Mouse (Mus musculus): Measurements from ENCODE around the gene Zfp511. TPM values are rescaled to one million over a fixed set of nuclear protein-coding genes. Genes with fewer than 3 reads are reported as not detected.

The Zfp511 gene
- polyA plus RNA-seq, 1 experiment from 2014 or later, result 39.8 TPM

DNA sequence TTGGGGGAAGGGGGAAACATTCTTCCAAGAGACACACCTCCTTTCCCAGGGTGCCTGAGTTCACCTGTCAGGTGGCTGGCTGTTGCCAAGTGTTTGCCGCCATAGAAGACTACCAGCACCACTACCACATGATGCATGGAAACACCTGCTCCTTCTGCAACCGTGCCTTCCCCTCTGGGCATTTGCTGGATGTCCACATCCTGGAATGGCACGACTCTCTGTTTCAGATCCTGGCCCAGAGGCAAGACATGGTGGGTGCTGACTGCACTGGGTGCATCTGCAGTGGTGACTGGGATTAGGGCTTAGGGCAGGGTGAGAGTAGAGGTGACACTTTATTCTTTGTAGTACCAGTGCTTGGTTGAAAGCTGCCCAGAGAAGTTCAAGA is 972 bp downstream of the Zfp511 start:
- no peak for ATAC-seq (ENCODE audit: low read depth)
- Histone ChIP-seq H3K9ac (ENCODE audit: low read length) (peak overlapping the region; percentile 87), H3K27me3 (ENCODE audit: control insufficient read depth, insufficient read depth, low read depth, low read length) (no peaks in the 10 kb centered on the region), H3K9me3 (ENCODE audit: control insufficient read depth, low read length) (no peaks in the 10 kb centered on the region), H3K27ac (ENCODE audit: low read length) (no peak overlapping the region), H3K4me1 (replicated peaks; ENCODE audit: control insufficient read depth, insufficient read depth, low read length) (peaks cover 15% of the 10 kb centered on the region), H3K36me3 (ENCODE audit: control insufficient read depth, insufficient read depth, low read length) (peaks cover 10% of the 10 kb centered on the region), H3K4me3 (ENCODE audit: low read length) (peak overlapping the region; percentile 96), H3K4me2 (ENCODE audit: low read depth, low read length) (peak overlapping the region; percentile 97)
- WGBS, result 48% methylated on average over 3 of the region's 3 CpGs

DNA sequence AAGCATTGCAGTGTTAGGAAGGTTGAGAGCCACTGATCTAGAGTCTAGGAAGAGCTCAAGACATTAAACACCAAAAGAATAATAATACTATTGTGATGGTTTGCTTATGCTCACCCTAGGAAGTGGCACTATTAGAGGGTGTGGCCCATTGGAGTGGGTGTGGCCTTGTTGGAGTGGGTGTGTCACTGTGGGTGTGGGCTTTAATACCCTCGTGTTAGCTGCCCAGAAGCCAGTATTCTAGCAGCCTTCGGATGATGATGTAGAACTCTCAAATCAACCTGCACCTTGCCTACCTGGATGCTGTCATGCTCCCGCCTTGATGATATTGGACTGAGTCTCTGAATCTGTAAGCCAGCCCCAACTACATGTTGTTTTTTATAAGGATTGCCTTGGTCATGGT is 6.5 kb downstream of the Zfp511 start:
- Histone ChIP-seq H3K4me2 (ENCODE audit: low read depth, low read length) (no peak overlapping the region), H3K9ac (ENCODE audit: low read length) (no peak overlapping the region), H3K9me3 (ENCODE audit: control insufficient read depth, low read length) (no peaks in the 10 kb centered on the region), H3K27me3 (ENCODE audit: control insufficient read depth, insufficient read depth, low read depth, low read length) (peaks cover 25% of the 10 kb centered on the region), H3K36me3 (ENCODE audit: control insufficient read depth, insufficient read depth, low read length) (no peaks in the 10 kb centered on the region), H3K27ac (ENCODE audit: low read length) (no peak overlapping the region), H3K4me1 (replicated peaks; ENCODE audit: control insufficient read depth, insufficient read depth, low read length) (peaks cover 3% of the 10 kb centered on the region; the same call in 1 of the 2 replicates), H3K4me3 (ENCODE audit: low read length) (no peak overlapping the region)
- WGBS, result 61% methylated on average over 3 of the region's 3 CpGs
- no peak for ATAC-seq (ENCODE audit: low read depth)

DNA sequence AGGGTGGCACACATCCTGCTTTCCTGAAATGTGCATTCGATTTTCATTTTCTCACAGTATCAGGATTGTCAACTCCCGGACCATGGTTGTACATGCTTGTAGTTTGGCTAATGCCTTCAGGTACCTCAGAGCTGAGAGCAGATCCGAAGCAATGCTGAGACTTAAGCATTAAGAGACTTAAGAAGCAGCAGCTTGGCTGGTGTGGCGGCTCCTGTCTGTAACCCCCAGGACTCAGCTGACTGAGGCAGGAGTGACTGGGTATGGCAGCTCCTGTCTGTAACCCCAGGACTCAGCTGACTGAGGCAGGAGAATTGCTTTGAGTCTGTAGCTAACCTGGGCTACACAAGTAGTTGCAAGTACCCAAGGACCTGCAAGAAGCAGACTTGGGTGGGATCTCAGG is 9.4 kb downstream of the Zfp511 start:
- 61% methylated on average over 4 of the region's 4 CpGs for WGBS
- Histone ChIP-seq H3K9me3 (ENCODE audit: control insufficient read depth, low read length) (no peaks in the 10 kb centered on the region), H3K27me3 (ENCODE audit: control insufficient read depth, insufficient read depth, low read depth, low read length) (peaks cover 50% of the 10 kb centered on the region), H3K4me3 (ENCODE audit: low read length) (no peak overlapping the region), H3K27ac (ENCODE audit: low read length) (no peak overlapping the region), H3K9ac (ENCODE audit: low read length) (no peak overlapping the region), H3K4me2 (ENCODE audit: low read depth, low read length) (no peak overlapping the region), H3K36me3 (ENCODE audit: control insufficient read depth, insufficient read depth, low read length) (no peaks in the 10 kb centered on the region), H3K4me1 (replicated peaks; ENCODE audit: control insufficient read depth, insufficient read depth, low read length) (peaks cover 12% of the 10 kb centered on the region)
- ATAC-seq (ENCODE audit: low read depth), result no peak

DNA sequence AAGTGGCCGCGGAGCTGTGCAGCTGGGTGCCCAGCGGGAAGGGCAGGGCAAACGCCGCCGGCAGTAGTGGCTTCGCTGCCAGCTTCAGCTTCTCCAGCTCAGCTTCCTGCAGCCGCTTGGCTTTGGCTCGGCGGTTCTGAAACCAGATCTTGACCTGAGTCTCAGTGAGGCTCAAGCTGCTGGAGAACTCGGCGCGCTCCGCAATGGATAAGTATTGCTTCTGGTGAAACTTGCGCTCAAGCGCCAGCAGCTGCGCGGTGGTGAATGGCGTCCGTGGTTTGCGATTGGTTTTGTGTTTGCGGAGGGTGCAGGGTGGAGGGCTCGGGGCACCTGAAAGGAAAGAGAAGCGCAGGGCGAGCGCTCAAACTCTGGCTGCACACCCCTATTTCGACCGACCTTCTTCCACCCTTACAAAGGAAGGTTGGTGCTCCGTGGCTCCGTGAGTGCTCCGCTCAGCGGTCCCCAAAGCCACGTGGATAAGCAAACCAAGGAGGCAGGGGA is 11.7 kb downstream of the Zfp511 start:
- WGBS, result under 1% methylated on average over 33 of the region's 33 CpGs
- Histone ChIP-seq H3K9ac (ENCODE audit: low read length) (0 out of 2 replicates have a peak overlapping the region, but pooled peaks have one; percentile 10), H3K4me2 (ENCODE audit: low read depth, low read length) (peak overlapping the region; percentile 63), H3K36me3 (ENCODE audit: control insufficient read depth, insufficient read depth, low read length) (no peaks in the 10 kb centered on the region), H3K27me3 (ENCODE audit: control insufficient read depth, insufficient read depth, low read depth, low read length) (peaks cover 70% of the 10 kb centered on the region), H3K4me3 (ENCODE audit: low read length) (peak overlapping the region; percentile 43), H3K9me3 (ENCODE audit: control insufficient read depth, low read length) (no peaks in the 10 kb centered on the region), H3K4me1 (replicated peaks; ENCODE audit: control insufficient read depth, insufficient read depth, low read length) (peaks cover 12% of the 10 kb centered on the region), H3K27ac (ENCODE audit: low read length) (no peak overlapping the region)
- no peak; the same call in 1 of the 2 replicates for ATAC-seq (ENCODE audit: low read depth)

DNA sequence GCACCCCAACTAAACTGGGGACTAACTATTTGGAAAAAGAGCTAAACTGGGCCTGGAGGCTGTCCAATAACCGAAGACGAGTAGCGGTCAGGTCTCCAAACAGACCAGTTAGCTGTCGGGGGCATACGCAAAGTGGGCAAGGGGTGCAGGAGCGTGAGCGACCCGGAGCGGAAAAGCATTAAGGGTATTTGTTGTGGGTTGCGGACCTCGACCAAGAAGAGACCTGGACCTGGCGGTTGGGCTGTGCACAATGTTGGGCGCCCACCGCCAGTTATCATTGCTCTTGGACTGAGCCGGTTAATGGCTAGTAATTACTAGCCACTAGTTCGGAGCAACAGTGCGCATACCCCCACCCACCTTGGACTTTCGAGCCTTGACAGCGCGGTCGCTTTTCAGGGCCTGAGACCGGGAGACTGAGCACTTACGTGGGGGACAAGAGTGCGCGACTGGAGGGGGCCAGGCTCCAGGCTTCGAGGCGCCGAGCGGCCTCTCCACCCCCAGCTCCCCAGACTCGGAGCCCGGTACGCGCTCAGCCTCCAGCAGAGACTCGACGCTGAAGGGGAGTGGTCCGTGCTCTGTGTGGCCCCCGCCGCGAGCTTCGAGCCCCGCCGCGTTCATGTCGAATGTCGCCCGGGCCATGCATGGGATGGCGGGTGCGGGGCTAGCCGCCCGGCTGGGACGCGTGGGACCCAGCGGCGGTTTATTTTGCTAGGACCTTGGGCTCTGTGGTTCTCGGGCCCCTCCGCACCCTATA is 12.3 kb downstream of the Zfp511 start, which contains the start of gene Msx3:
Gene Msx3, minus strand, starts transcription at position 729 of the 754 bp plus-strand sequence.
- peak within 1 kb of the TSS; percentile 63 for H3K4me2 ChIP-seq (ENCODE audit: low read depth, low read length)
- ATAC-seq (ENCODE audit: low read depth), result peak; percentile 9; the same call in 1 of the 2 replicates
- H3K9ac ChIP-seq (ENCODE audit: low read length), result peak within 1 kb of the TSS; percentile 29; the same call in 1 of the 2 replicates
- H3K27ac ChIP-seq (ENCODE audit: low read length), result no peak within 1 kb of the TSS
- peaks cover 75% of the 10 kb centered on the region for H3K27me3 ChIP-seq (ENCODE audit: control insufficient read depth, insufficient read depth, low read depth, low read length)
- 1% methylated on average over 53 of the region's 56 CpGs for WGBS
- H3K4me3 ChIP-seq (ENCODE audit: low read length), result peak within 1 kb of the TSS; percentile 43
- H3K36me3 ChIP-seq (ENCODE audit: control insufficient read depth, insufficient read depth, low read length), result no peaks in the 10 kb centered on the region
- H3K4me1 ChIP-seq (replicated peaks; ENCODE audit: control insufficient read depth, insufficient read depth, low read length), result peaks cover 12% of the 10 kb centered on the region
- no peaks in the 10 kb centered on the region for H3K9me3 ChIP-seq (ENCODE audit: control insufficient read depth, low read length)

DNA sequence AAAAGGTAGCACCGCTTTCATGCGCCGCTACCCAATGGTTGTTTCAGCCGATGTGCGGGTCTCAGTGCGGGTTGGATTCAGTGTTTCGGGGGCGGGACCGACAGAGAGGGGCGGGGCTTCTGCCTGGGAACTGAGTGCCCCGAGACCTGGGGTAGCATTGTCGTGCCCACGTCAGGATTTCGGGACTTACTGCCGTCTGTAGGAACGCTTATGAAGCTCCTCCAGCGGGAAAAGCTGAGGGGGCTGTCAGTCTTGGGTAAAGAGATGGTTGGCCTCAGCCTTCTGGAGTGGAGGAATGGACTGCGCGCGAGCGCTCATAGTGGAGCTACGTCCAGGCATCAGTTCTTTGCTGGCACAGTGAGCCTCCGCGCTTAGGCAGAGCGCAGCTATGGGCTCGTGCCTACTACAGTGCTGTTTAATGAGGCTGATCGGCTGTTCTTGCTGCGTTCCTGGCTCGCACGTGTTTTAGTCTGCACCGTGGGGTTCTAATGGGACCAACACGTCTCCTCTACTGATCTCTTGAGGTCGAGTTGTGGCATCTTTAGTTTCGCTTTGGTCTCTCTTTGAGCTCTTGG is 13.0 kb downstream of the Zfp511 start:
- peak; percentile 71 for ATAC-seq (ENCODE audit: low read depth)
- Histone ChIP-seq H3K4me1 (replicated peaks; ENCODE audit: control insufficient read depth, insufficient read depth, low read length) (peaks cover 12% of the 10 kb centered on the region), H3K27me3 (ENCODE audit: control insufficient read depth, insufficient read depth, low read depth, low read length) (peaks cover 75% of the 10 kb centered on the region), H3K9ac (ENCODE audit: low read length) (peak overlapping the region; percentile 29; the same call in 1 of the 2 replicates), H3K27ac (ENCODE audit: low read length) (no peak overlapping the region), H3K36me3 (ENCODE audit: control insufficient read depth, insufficient read depth, low read length) (no peaks in the 10 kb centered on the region), H3K4me3 (ENCODE audit: low read length) (peak overlapping the region; percentile 43), H3K9me3 (ENCODE audit: control insufficient read depth, low read length) (no peaks in the 10 kb centered on the region), H3K4me2 (ENCODE audit: low read depth, low read length) (peak overlapping the region; percentile 63)
- WGBS, result under 1% methylated on average over 34 of the region's 34 CpGs

DNA sequence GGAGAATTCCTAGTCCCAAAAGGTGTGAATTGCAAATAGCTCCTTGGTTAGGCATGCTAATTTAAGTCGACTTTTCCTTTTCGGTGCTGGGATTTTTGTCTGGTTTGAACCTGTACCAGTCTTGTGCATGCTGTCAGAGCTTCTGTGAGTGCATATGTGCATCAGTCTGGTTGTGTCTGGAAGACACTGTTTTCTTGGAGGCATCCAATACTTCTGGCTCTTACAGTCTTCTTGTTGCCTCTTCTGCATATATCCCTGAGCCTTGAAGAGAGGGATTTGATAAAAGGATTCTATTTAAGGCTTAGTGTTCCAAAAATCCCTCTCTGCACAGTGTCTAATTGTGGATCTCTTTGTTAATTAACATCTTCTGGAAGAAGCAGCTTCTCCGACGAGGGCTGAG is 17.9 kb downstream of the Zfp511 start:
- Histone ChIP-seq H3K9me3 (ENCODE audit: control insufficient read depth, low read length) (no peaks in the 10 kb centered on the region), H3K9ac (ENCODE audit: low read length) (no peak overlapping the region), H3K4me3 (ENCODE audit: low read length) (no peak overlapping the region), H3K27me3 (ENCODE audit: control insufficient read depth, insufficient read depth, low read depth, low read length) (peaks cover 75% of the 10 kb centered on the region), H3K4me1 (replicated peaks; ENCODE audit: control insufficient read depth, insufficient read depth, low read length) (peaks cover 5% of the 10 kb centered on the region), H3K4me2 (ENCODE audit: low read depth, low read length) (no peak overlapping the region), H3K36me3 (ENCODE audit: control insufficient read depth, insufficient read depth, low read length) (no peaks in the 10 kb centered on the region), H3K27ac (ENCODE audit: low read length) (no peak overlapping the region)
- ATAC-seq (ENCODE audit: low read depth), result no peak
- 67% methylated on average over 4 of the region's 4 CpGs for WGBS

DNA sequence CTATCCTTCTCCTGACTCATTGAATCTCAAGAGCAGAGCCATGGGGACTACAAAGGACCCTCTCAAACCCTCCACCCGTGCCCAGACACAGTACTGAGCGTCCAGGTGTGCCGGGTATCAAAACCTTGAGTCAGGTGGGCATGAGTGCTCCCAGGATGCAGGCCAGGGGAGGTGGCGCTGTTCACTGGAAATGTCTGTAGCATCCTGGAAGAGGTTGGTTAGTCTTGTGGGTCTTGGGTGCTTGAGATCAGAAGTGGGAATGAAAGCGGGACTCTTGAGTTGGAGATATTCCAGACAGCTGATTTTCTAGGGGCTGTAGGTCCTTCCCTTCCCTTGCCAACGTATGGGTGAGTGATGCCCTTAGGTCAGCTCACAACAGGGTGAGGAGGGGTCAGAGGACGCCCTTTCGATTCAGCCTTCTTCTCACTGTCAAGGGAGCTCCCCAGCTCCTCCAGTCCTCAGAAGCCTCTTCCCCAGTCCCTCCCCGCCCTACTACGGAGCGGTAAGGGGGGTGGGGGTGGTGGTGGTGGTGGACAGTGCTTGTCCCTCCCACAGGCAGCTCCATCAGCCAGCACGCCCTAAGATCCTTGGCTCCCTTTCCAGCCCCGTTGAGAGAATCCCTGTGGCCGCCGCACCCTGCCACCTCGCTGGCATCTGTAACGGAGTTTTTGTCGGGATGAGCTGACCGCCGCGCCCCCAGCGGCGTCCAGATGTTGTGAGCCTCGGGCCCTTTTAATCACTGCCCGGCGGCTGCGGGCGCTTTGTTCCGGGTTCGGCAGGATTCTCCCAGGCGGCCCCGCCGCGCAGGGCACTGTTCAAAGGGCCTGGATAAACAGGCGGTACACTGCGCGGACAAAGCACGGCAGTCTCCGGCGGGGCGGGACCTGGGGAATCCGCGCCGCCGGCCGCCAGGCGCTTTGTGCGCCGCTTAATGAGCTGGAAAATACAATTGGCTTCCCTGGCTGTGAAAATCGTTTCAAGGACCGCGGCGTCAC is 21.5 kb downstream of the Zfp511 start:
- H3K4me1 ChIP-seq (replicated peaks; ENCODE audit: control insufficient read depth, insufficient read depth, low read length), result peaks cover 11% of the 10 kb centered on the region
- no peak overlapping the region for H3K27ac ChIP-seq (ENCODE audit: low read length)
- no peaks in the 10 kb centered on the region for H3K36me3 ChIP-seq (ENCODE audit: control insufficient read depth, insufficient read depth, low read length)
- peak overlapping the region; percentile 49 for H3K4me3 ChIP-seq (ENCODE audit: low read length)
- H3K27me3 ChIP-seq (ENCODE audit: control insufficient read depth, insufficient read depth, low read depth, low read length), result peaks cover 81% of the 10 kb centered on the region
- ATAC-seq (ENCODE audit: low read depth), result peak; percentile 27; the same call in 1 of the 2 replicates
- peak overlapping the region; percentile 76 for H3K4me2 ChIP-seq (ENCODE audit: low read depth, low read length)
- peak overlapping the region; percentile 61 for H3K9ac ChIP-seq (ENCODE audit: low read length)
- no peaks in the 10 kb centered on the region for H3K9me3 ChIP-seq (ENCODE audit: control insufficient read depth, low read length)
- 3% methylated on average over 53 of the region's 53 CpGs for WGBS
